Mouse (Mus musculus): ENCODE measurements around the gene Dpm3. TPM values are rescaled to one million over a fixed set of nuclear protein-coding genes. Genes with fewer than 3 reads are reported as not detected.

Dpm3 gene
- polyA plus RNA-seq (2012) = 119 and 146 TPM in 2 replicates

- no peak for TF ChIP-seq GATA1 (IDR thresholded peaks at IDR 0.05; ENCODE audit: low read length)
Observed at GRCm38 (mm10) chr3:89259076-89259475, at the start of gene Dpm3. Dpm3 (plus strand) TSS chr3:89259358.

GRCm38 (mm10) chr3:89209731-89210130, 49.4 kb upstream of the Dpm3 start:
- no peak for TF ChIP-seq GATA1 (IDR thresholded peaks at IDR 0.05; ENCODE audit: low read length)

GRCm38 (mm10) chr3:89210162-89210561, 49.0 kb upstream of the Dpm3 start:
- TF ChIP-seq GATA1 (IDR thresholded peaks at IDR 0.05; ENCODE audit: low read length) = no peak

- TF ChIP-seq GATA1 (IDR thresholded peaks at IDR 0.05; ENCODE audit: low read length) = no peak
Observed at GRCm38 (mm10) chr3:89210731-89211130, 48.4 kb upstream of the Dpm3 start.

GRCm38 (mm10) chr3:89213803-89214530, 45.2 kb upstream of the Dpm3 start:
- no peak for TF ChIP-seq GATA1 (IDR thresholded peaks at IDR 0.05; ENCODE audit: low read length)

DNA sequence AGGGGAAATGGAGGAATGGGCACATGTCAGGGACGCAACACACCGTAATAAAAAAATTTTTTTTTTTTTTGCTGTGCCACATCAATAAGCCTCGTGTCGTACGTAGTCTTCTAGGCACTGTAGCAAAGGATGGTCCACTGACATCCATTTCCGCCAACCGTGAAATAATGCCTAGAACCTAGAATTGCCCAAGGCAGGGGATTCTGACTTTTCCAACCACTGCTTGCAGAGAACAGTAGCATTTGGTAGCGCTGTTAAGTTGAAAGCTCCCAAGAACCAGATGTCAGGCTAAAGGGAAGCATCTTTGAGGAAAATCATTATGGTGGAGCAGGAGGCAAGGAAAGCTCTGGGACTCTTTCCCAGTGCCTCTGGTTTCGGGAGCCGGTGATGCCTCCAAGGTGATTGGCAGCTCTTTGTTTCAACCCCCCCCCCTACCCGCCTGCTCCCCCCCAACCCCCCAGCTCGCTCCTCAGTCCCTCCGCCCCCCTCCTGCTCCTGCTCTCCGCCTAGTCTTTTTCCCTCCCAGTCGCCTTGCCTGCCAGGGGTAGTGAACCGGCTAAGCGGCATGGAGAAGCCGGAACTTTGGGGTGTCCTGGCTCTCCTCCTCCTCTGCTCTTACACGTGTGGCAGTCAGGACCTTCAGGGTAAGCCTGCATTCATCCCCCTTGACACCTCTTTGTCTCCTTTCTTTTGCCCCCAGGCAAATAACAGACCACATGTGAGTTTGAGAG, 44.3 kb upstream of the Dpm3 start, which contains the start of gene Thbs3:
TSS of gene Thbs3 (plus strand) at position 500 of the 731 bp plus-strand sequence.
- TF ChIP-seq GATA1 (IDR thresholded peaks at IDR 0.05; ENCODE audit: low read length) = no peak

DNA sequence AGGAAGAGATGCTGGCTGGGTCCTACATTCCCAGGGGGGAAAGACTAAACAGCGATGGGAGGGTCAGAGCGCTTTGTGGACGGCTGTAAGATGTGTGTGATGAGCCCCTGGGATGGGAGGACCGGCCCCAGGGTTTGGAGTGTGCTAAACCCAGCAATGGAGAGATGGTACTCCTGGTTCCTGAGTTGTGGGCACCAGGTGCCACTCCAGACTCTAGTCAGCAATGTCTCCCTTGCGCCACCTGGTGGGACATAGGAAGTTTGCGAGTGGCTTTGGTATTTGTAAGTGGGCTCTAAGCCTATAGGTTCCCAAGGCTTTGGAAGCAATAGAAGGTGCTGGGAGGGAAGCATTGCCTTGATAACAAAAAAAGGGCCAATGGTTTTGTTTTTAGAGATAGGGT, 43.3 kb upstream of the Dpm3 start:
- no peak for TF ChIP-seq GATA1 (IDR thresholded peaks at IDR 0.05; ENCODE audit: low read length)

- no peak for TF ChIP-seq GATA1 (IDR thresholded peaks at IDR 0.05; ENCODE audit: low read length)
Observed at GRCm38 (mm10) chr3:89218271-89218670, 40.9 kb upstream of the Dpm3 start.

GRCm38 (mm10) chr3:89219546-89219945, 39.6 kb upstream of the Dpm3 start:
- no peak for TF ChIP-seq GATA1 (IDR thresholded peaks at IDR 0.05; ENCODE audit: low read length)

- no peak for TF ChIP-seq GATA1 (IDR thresholded peaks at IDR 0.05; ENCODE audit: low read length)
Observed at GRCm38 (mm10) chr3:89221167-89221566, 38.0 kb upstream of the Dpm3 start.

DNA sequence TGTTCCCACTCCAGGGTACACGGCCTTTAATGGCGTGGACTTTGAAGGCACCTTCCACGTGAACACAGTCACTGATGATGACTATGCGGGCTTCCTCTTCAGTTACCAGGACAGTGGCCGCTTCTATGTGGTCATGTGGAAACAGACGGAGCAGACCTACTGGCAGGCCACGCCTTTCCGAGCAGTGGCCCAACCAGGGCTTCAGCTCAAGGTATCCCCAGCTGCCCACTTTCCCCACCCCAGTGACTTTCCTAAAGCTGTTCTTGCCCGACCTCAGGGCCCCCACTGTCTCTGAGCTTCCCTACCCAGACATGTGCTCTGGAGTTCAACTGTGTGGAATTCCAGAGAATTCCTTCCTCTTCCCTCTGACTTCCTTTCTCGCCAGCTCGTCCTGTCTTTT, 34.4 kb upstream of the Dpm3 start:
- TF ChIP-seq GATA1 (IDR thresholded peaks at IDR 0.05; ENCODE audit: low read length) = no peak

DNA sequence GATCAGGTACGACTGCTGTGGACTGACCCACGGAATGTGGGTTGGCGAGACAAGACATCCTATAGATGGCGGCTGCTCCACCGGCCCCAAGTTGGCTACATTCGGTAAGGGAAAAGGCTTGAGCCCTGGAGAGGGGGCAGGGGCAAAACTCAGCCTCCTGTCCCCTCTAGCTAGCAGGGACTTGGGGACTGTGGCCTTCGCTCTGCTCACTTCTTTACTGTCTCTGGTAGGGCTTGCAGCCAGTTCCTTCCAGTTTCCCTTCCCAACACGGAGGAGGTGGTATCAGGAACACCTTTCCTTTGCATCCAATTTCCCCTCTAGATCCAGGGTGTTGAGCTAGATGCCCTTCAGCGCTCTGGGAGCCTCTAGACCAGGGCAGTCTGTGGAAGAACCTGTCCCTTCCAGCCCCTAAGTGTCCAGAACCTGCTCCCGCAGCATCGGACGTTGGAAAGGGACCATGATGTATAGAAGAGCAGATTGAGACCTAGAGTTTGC, 33.8 kb upstream of the Dpm3 start:
- no peak for TF ChIP-seq GATA1 (IDR thresholded peaks at IDR 0.05; ENCODE audit: low read length)

DNA sequence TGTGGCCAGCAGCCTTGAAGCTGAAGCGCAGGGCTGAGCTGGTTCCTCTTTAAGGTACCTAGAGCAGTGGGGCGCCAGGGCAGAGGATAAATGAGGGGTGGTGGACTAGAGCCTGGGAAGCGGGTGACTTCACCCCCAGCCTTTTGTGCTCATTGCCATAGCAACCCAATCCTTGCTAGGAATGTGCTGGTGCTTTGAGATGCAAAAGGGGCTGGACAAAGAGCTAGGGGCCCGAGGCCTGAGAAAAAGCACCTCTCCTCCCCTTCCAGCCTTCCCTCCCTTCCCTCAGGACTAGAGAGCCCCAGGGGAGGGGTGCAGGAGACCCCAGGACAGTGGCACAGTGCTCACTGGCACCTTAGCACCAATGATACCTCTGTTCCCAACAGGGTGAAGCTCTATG, 33.2 kb upstream of the Dpm3 start:
- no peak for TF ChIP-seq GATA1 (IDR thresholded peaks at IDR 0.05; ENCODE audit: low read length)

DNA sequence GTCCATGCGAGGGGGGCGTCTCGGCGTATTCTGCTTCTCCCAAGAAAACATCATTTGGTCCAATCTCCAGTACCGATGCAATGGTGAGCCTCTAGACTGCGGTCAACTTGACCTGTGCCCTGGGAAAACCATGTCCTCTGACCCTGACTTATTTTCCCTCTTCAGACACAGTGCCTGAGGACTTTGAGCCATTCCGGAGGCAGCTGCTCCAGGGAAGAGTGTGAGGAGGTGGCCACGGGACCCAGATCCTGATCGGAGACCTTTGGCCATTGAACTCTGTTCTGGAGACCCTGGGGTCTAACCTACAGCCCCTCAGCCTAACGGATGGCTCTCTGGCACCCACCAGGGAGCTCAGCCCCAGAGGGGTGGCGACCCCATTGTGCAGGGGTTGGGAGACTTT, 32.8 kb upstream of the Dpm3 start:
- no peak for TF ChIP-seq GATA1 (IDR thresholded peaks at IDR 0.05; ENCODE audit: low read length)

DNA sequence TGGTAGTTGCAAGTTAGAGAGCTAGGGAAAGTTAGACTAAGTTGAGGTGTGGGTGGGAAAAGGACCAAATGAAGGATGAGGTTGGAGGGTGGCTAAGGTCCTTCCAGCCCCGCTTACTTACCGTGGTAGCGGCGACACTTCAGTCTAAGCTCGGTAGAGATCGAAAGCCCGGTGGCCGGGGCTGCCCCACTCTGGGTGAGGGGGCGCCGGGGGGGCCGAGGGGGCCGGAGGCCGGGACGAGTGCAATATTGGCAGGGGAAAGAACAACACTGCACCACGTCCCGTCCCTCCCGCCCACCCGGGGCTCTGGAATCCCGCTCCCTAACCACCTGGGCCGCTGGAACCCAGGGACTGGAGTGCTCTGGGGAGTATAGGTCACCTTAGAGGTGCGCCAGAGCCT, 32.3 kb upstream of the Dpm3 start, which contains the start of gene Mtx1:
TSS of gene Mtx1 (minus strand) at position 189 of the 400 bp plus-strand sequence.
- TF ChIP-seq GATA1 (IDR thresholded peaks at IDR 0.05; ENCODE audit: low read length) = no peak

GRCm38 (mm10) chr3:89227307-89228179, 31.6 kb upstream of the Dpm3 start:
- TF ChIP-seq GATA1 (IDR thresholded peaks at IDR 0.05; ENCODE audit: low read length) = no peak

Measured in G1E-ER4 (cell line).